Mouse (Mus musculus) midbrain, embryonic 13.5 days (tissue): ENCODE measurements around the gene Ttk. TPM values are rescaled to one million over a fixed set of nuclear protein-coding genes. Genes with fewer than 3 reads are reported as not detected.

Source experiments
- ATAC-seq: fragments of 200-750 bp; cut with Nextera tagmentation; 2 replicates; pipeline ENCODE4 v1.8.0; 2017; ENCODE audit warnings: mild to moderate bottlenecking, moderate TSS enrichment, moderate library complexity
- H3K27ac ChIP-seq: fragments of 300-500 bp; sonication (generic); 2 replicates; pipeline ENCODE4 v1.5.1; 2015; ENCODE audit warnings: inconsistent platforms, mild to moderate bottlenecking, moderate library complexity
- H3K27me3 ChIP-seq: fragments of 300-500 bp; sonication (generic); 2 replicates; pipeline ENCODE4 v1.6.1; 2015; ENCODE audit warnings: mild to moderate bottlenecking, inconsistent platforms
- H3K36me3 ChIP-seq: fragments of 300-500 bp; sonication (generic); 2 replicates; pipeline ENCODE4 v1.6.1; 2015; ENCODE audit warnings: mild to moderate bottlenecking, inconsistent platforms
- H3K4me1 ChIP-seq: fragments of 300-500 bp; sonication (generic); replicated peaks from 2 replicates; pipeline ENCODE4 v1.6.1; 2015; ENCODE audit warnings: inconsistent platforms
- H3K4me2 ChIP-seq: fragments of 300-500 bp; sonication (generic); replicated peaks from 2 replicates; pipeline ENCODE4 v1.6.1; 2015; ENCODE audit warnings: moderate library complexity, mild to moderate bottlenecking, inconsistent platforms
- H3K4me3 ChIP-seq: fragments of 300-500 bp; sonication (generic); replicated peaks from 2 replicates; pipeline ENCODE4 v1.5.1; 2015; ENCODE audit warnings: mild to moderate bottlenecking, inconsistent platforms
- H3K9ac ChIP-seq: fragments of 300-500 bp; sonication (generic); replicated peaks from 2 replicates; pipeline ENCODE4 v1.6.1; 2015; ENCODE audit warnings: mild to moderate bottlenecking, inconsistent platforms
- H3K9me3 ChIP-seq: fragments of 300-500 bp; sonication (generic); 2 replicates; pipeline ENCODE4 v1.6.1; 2016; ENCODE audit warnings: mild to moderate bottlenecking, inconsistent platforms
- WGBS: fragments of 180-500 bp; shearing (Covaris S2); methylation state at CpG from one replicate; pipeline ENCODE4 v1.1.7; 2015; 5-methylcytosine and 5-hydroxymethylcytosine counted together
- polyA plus RNA-seq: library from polyadenylated mRNA; unstranded; fragments of >200 nt; fragmentation: Nextera tagmentation; extraction: Ambion mirVana; gene quantifications from 2 replicates; pipeline ENCODE4 v1.2.1, GENCODE M21; 2015

Gene Ttk
- polyA plus RNA-seq, 1 experiment from 2014 or later, result 15.1 TPM

DNA sequence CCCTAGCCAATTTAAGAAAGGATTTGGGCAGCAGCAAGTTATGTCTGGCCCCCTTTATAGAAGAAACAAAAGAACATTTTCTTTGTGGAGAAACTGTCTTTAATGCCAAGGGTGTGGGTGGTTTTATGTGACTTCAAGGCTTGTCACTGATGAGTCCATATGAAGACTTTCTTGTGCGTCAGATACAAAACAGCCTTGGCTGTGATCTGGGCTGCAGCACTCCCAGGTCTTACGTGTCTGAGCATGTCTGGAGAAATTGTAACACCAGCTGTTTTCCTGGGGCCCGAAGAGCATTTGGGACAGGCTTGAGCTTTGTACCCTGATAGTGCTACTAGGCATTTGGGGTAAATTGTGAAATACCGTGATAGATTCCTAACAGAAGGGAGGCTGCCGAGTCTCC, 11.6 kb upstream of the Ttk start:
- ATAC-seq, result no peak
- Histone ChIP-seq H3K4me3 (no peak overlapping the region), H3K27ac (no peak overlapping the region), H3K9me3 (no peaks in the 10 kb centered on the region), H3K27me3 (no peaks in the 10 kb centered on the region), H3K4me1 (no peaks in the 10 kb centered on the region), H3K4me2 (no peak overlapping the region), H3K36me3 (no peaks in the 10 kb centered on the region), H3K9ac (no peak overlapping the region)
- WGBS, result 83% methylated on average over 5 of the region's 5 CpGs

DNA sequence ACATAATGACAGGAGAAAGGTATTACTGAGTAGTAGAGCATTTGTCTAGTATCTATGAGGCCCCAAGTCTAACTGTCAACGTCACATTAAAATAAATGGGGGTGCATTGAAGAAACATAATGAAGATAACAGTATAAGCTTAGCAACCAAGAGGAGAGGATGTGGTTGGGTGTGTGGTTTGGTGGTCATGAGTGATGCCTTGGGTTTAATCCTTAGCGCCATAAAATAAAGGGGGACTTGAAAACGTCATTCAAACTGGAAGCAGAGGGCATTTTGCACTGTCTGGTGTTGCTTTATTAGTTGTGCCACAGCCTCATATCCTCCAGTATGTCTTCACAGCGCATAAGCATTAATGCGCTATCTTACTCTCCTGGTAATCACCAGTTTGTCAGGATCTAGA, 4.6 kb upstream of the Ttk start:
- Histone ChIP-seq H3K27ac (no peak overlapping the region), H3K36me3 (no peaks in the 10 kb centered on the region), H3K4me1 (peaks cover 2% of the 10 kb centered on the region), H3K27me3 (no peaks in the 10 kb centered on the region), H3K9ac (no peak overlapping the region), H3K9me3 (no peaks in the 10 kb centered on the region), H3K4me3 (no peak overlapping the region), H3K4me2 (no peak overlapping the region)
- no peak for ATAC-seq
- WGBS, result 83% methylated on average over 5 of the region's 5 CpGs

DNA sequence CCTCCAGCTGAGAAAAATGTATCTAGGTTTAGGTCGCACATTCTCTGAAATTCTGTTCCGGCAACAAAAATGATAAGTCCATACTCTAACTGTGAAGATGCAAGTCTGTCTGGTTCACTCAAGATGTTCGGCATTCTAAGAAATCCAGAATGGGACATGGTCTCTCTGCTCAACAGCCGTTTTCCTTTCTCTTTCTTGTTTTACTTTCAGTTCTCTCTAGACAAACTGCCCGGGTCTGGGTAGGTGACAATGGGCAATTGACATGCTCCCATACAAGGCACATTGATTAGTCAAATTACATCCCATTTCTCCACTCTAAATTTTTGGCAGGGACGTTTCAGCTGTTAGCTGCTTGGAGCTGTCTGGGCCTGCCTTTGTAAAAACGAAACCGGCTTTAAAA, 3.3 kb upstream of the Ttk start:
- 83% methylated on average over 8 of the region's 8 CpGs for WGBS
- no peak overlapping the region for H3K4me3 ChIP-seq
- H3K27me3 ChIP-seq, result no peaks in the 10 kb centered on the region
- H3K4me2 ChIP-seq, result no peak overlapping the region
- no peak overlapping the region for H3K9ac ChIP-seq
- H3K9me3 ChIP-seq, result no peaks in the 10 kb centered on the region
- H3K36me3 ChIP-seq, result no peaks in the 10 kb centered on the region
- no peak for ATAC-seq
- H3K27ac ChIP-seq, result no peak overlapping the region
- H3K4me1 ChIP-seq, result peaks cover 11% of the 10 kb centered on the region

DNA sequence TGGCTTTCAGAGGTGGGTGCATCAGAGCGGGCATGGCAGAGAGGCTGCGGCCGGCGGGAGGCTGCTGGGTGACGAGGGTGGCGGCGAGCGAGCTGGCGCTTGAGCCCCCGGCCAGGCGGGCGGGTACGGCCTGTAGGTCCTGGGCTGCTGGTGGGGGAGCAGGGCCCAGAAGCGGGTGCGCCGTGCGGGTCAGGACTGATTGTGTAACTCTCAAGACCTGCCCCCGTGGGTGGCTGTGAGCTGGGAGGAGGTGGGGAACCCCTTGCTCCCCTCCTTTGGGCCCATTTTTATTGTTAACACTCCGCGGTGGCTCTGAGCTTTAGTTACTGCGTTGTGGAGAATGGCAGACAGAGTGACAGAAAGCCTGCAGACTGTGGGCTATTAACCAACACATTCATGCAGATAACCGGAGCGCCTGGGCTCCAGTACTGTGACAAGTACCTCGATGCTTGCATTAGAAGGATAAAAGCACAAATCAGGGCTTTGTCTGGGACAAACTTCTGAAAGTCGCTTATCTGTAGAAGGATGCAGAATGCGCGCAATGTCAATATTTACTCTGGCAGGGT, 342 bp downstream of the Ttk start:
- Histone ChIP-seq H3K4me3 (peak overlapping the region; percentile 84), H3K27me3 (no peaks in the 10 kb centered on the region), H3K9me3 (no peaks in the 10 kb centered on the region), H3K4me1 (peaks cover 11% of the 10 kb centered on the region), H3K27ac (no peak overlapping the region), H3K36me3 (no peaks in the 10 kb centered on the region), H3K4me2 (peak overlapping the region; percentile 91), H3K9ac (peak overlapping the region; percentile 82)
- ATAC-seq, result no peak
- 1% methylated on average over 27 of the region's 27 CpGs for WGBS

DNA sequence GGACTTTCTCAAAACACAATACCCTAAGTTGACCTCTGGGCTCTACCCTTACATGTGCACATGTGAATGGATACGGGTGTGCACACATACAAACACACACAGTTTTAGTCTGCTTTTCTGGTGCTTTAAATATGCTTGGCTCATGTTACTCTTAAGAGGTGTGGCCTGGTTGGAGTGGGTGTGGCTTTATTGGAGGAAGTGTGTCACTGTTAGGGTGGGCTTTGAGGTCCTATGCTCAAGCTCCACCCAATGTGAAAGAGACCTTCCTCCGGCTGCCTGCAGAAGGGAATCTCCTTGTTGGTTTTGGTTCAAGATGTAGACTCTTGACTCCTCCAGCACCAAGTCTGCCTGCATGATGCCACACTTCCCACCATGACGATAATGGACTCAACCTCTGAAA, 18.0 kb downstream of the Ttk start:
- Histone ChIP-seq H3K4me1 (no peaks in the 10 kb centered on the region), H3K9me3 (no peaks in the 10 kb centered on the region), H3K9ac (no peak overlapping the region), H3K4me3 (no peak overlapping the region), H3K27ac (no peak overlapping the region), H3K4me2 (no peak overlapping the region), H3K36me3 (peaks cover 12% of the 10 kb centered on the region), H3K27me3 (no peaks in the 10 kb centered on the region)
- no peak for ATAC-seq
- whole genome bisulfite sequencing, result 93% methylated on average over 3 of the region's 3 CpGs

DNA sequence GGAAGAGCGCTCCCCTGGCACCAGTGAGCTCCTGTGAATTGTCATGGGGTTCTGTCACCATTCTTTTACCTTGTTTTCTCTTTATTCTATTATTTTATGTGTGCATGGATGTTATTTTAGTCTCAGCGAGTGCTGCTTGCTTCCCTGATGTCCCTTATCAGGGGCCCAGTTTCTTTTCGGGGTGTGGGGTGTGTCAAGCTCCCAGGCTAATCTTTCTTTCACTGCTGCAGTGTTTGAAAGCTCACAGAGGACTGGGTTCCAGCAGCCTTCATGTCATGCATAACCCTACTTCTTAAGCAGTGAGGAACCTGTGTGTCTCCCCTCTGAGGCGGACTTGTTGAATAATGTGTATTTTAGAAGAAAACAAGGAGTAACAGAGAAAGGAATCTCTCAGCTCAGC, 30.7 kb downstream of the Ttk start:
- WGBS, result 94% methylated on average over 4 of the region's 4 CpGs
- Histone ChIP-seq H3K27me3 (no peaks in the 10 kb centered on the region), H3K36me3 (peaks cover 28% of the 10 kb centered on the region), H3K4me2 (no peak overlapping the region), H3K27ac (no peak overlapping the region), H3K9me3 (no peaks in the 10 kb centered on the region), H3K4me1 (no peaks in the 10 kb centered on the region), H3K4me3 (no peak overlapping the region), H3K9ac (no peak overlapping the region)
- ATAC-seq, result no peak

DNA sequence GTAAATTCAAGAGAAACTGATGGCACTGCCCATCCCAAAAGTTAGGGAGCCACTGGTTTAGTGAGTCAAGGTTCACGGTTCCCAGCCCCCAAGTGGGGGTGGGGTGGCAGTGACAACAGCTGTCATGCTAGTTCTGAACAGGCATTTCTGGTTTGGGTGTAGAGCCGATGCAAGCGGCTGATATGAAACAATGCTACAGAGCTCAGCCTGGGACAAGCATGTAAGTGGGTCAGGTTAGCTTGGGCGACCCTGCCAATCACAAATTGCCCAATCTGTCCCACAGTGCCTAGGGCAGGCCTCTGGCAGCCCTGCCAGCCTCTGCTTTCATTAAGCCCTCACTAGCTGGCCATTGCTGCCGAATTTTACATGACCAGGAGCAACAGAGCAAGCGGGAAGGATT, 47.7 kb downstream of the Ttk start:
- Histone ChIP-seq H3K4me1 (no peaks in the 10 kb centered on the region), H3K9me3 (no peaks in the 10 kb centered on the region), H3K27ac (no peak overlapping the region), H3K27me3 (no peaks in the 10 kb centered on the region), H3K36me3 (no peaks in the 10 kb centered on the region), H3K4me3 (no peak overlapping the region), H3K9ac (no peak overlapping the region), H3K4me2 (no peak overlapping the region)
- ATAC-seq, result no peak
- 84% methylated on average over 6 of the region's 6 CpGs for WGBS

DNA sequence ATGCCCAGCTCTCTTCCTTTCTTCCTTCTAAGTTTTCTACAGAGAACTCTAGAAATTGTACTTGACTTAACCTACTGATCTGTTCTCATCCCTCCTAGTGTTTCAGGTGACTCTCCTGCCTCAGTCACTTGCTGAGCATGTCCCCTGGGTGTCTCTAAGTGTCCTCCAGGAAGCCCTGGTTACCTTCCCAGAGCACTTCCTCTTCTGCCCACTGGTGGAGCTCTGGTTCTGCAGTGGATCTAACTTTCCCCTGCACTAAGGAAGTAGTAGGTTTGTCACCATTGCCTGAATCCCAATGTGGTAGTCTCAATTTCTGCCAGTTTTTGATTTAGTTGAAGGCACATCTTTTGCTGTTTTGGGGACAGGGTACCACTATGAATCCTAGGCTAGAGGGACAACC, 51.7 kb downstream of the Ttk start:
- Histone ChIP-seq H3K27me3 (no peaks in the 10 kb centered on the region), H3K27ac (no peak overlapping the region), H3K4me3 (no peak overlapping the region), H3K4me1 (no peaks in the 10 kb centered on the region), H3K9ac (no peak overlapping the region), H3K36me3 (no peaks in the 10 kb centered on the region), H3K4me2 (no peak overlapping the region), H3K9me3 (no peaks in the 10 kb centered on the region)
- ATAC-seq, result no peak

DNA sequence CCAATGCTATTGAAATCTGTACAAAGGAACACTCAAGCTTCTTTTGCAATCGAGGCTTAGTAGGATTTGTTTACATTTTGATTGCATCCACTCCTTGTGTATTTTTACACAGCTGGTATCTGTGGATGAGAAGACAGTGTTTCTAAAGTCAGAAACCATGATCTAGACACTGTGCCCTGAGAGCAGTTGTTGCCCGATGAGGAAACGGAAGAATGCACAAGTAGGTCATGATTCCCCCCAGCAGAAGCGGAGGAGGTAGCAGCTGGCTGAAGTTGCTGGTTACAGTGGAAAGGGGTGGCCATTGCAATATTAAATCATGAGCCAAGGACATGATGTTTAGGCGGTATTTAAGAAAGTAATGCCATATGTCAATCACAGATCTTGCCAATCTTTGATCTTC, 53.7 kb downstream of the Ttk start:
- Histone ChIP-seq H3K4me1 (no peaks in the 10 kb centered on the region), H3K9ac (no peak overlapping the region), H3K27ac (no peak overlapping the region), H3K4me3 (no peak overlapping the region), H3K36me3 (no peaks in the 10 kb centered on the region), H3K9me3 (no peaks in the 10 kb centered on the region), H3K4me2 (no peak overlapping the region), H3K27me3 (no peaks in the 10 kb centered on the region)
- 93% methylated on average over 5 of the region's 5 CpGs for WGBS
- no peak for ATAC-seq

DNA sequence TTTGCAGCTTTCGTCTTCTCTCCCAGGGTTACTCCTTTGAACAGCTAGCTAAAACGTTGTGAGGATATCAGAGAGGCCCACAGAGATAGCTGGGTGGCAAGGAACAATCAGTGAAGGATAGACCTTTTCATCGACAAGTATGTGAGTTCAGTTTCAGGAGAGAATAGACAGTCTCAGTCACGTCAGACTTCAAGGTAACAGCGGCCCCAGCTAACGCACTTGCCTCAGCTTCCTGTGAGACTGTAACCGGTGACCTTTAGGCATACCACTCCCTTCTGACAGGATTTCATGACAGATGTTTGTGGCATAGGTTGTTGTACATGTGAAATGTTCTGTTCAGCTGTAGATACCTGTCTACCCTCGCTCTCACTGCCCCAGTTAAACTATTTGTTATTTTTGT, 58.6 kb downstream of the Ttk start:
- no peaks in the 10 kb centered on the region for H3K9me3 ChIP-seq
- H3K4me3 ChIP-seq, result no peak overlapping the region
- no peak overlapping the region for H3K4me2 ChIP-seq
- H3K36me3 ChIP-seq, result no peaks in the 10 kb centered on the region
- ATAC-seq, result no peak
- no peak overlapping the region for H3K9ac ChIP-seq
- no peaks in the 10 kb centered on the region for H3K4me1 ChIP-seq
- no peaks in the 10 kb centered on the region for H3K27me3 ChIP-seq
- no peak overlapping the region for H3K27ac ChIP-seq
- 81% methylated on average over 8 of the region's 8 CpGs for WGBS

DNA sequence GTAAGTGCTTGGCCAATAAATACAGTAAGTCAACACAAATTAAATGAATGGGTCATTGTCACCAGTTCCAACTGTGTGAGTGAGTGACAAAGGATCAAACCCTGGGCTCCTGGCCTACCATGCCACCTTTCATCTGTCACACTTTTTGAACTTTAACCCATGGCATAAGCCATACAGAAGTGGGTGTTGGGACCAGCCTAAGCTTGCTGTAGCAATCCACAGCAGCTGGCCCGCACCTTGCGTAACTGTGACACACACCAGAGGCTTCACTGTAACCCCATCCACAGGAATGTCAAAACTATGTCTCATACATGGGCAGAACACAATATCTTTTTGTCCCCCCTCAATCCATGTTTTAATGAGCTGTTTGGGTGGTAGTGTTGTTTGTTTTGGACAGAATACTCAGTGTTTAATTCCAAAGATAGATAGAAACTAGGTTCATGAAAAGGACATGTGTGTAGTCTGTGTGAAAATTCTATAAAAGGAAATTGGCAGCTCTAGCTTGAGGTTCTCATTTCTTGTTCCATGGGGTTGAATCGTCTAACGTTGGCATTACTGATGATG, 59.4 kb downstream of the Ttk start:
- no peak for ATAC-seq
- no peaks in the 10 kb centered on the region for H3K27me3 ChIP-seq
- H3K4me1 ChIP-seq, result no peaks in the 10 kb centered on the region
- no peak overlapping the region for H3K4me3 ChIP-seq
- no peaks in the 10 kb centered on the region for H3K9me3 ChIP-seq
- H3K36me3 ChIP-seq, result no peaks in the 10 kb centered on the region
- H3K9ac ChIP-seq, result no peak overlapping the region
- H3K27ac ChIP-seq, result no peak overlapping the region
- whole genome bisulfite sequencing, result 94% methylated on average over 4 of the region's 4 CpGs
- no peak overlapping the region for H3K4me2 ChIP-seq

DNA sequence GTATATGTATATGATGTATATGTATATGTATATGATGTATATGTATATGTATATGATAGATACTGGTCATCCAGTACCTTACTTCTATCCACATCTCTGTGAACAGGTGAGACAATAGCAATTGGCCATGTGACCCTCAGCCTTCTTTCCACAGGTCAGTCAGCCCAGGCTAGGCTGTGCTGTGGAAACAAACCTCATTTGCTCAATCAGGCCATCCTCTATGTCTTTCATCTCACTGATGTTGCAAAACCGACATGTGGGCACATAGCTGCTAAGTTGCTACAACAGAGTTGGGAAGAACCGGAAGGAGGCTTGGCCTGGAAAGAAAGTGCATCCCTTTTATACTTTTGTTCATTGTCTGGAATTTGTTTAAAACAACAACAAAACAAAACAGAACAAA, 67.6 kb downstream of the Ttk start:
- Histone ChIP-seq H3K4me1 (no peaks in the 10 kb centered on the region), H3K27ac (no peak overlapping the region), H3K27me3 (no peaks in the 10 kb centered on the region), H3K36me3 (no peaks in the 10 kb centered on the region), H3K4me2 (no peak overlapping the region), H3K4me3 (no peak overlapping the region), H3K9me3 (no peaks in the 10 kb centered on the region), H3K9ac (no peak overlapping the region)
- no peak for ATAC-seq
- WGBS, result 90% methylated on average over 2 of the region's 2 CpGs

DNA sequence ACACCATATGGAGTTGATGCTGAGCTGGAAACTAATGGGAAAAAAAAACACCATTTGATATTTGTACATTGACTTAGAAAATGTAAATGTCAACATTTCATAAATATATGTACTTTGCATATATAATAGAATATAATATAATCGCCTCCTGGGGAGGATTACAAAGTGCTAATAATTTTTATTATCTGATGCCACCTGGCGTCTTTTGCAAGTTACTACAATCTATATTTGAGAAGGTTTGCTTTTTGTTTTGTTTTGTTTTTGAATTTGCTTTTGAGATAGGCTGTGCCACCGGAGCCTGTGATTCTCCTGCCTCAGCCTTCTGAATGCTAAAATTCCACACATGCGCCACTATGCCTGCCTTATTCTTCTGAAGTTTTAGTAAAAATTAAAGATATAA, 71.3 kb downstream of the Ttk start:
- no peak overlapping the region for H3K4me2 ChIP-seq
- no peaks in the 10 kb centered on the region for H3K27me3 ChIP-seq
- WGBS, result 81% methylated on average over 4 of the region's 4 CpGs
- H3K9me3 ChIP-seq, result no peaks in the 10 kb centered on the region
- H3K27ac ChIP-seq, result no peak overlapping the region
- no peak overlapping the region for H3K4me3 ChIP-seq
- ATAC-seq, result no peak
- H3K36me3 ChIP-seq, result no peaks in the 10 kb centered on the region
- H3K9ac ChIP-seq, result no peak overlapping the region
- H3K4me1 ChIP-seq, result no peaks in the 10 kb centered on the region
